Mouse (Mus musculus): ENCODE results near the gene Tssk1. TPM values are rescaled to one million over a fixed set of nuclear protein-coding genes. Genes with fewer than 3 reads are reported as not detected.
A peak's percentile ranks its signal among the peaks of the same experiment; 100 is the strongest.

Gene Tssk1
- polyA plus RNA-seq, 1 experiment, result 0.14 TPM

DNA sequence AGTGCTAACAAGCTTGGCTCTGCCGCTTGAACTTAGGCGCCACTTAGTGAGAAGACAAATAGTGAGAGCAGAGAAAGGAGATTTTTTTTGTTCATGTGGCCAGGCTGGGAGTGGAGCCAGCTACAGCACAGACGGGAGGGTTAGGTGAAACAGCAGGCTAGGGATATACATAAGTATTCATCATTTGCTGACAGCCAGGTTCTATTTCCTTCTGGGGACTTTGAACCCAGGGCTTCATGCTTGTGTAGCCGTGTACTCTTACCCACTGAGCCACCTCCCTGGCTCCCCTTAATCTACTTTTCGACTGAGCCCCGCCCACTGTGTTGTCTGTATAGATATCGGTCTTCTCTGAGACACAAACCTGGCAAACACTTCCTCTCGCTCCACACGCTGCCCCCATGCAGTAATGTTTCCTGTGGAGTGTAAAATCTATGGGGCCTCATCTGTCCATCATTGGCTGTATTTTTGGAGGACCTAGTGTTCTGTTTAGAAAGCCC, 45.3 kb downstream of the Tssk1 start:
- DNase-seq, result no peak
- Histone ChIP-seq H3K4me1 (ENCODE audit: control insufficient read depth, insufficient read depth, low read length) (no peaks in the 10 kb centered on the region), H3K36me3 (ENCODE audit: control insufficient read depth, insufficient read depth, low read length) (no peaks in the 10 kb centered on the region), H3K27me3 (replicated peaks; ENCODE audit: control insufficient read depth, insufficient read depth, low read length) (no peaks in the 10 kb centered on the region), H3K4me3 (ENCODE audit: insufficient read depth, low read depth, low read length) (no peak overlapping the region), H3K27ac (ENCODE audit: insufficient read depth, low read depth, low read length) (no peak overlapping the region)
- TF ChIP-seq CTCF (conservative IDR thresholded peaks at IDR 0.05; ENCODE audit: insufficient read depth, insufficient read length, low read depth, low read length) (no peak), POLR2A (IDR thresholded peaks at IDR 0.05; ENCODE audit: low read depth, low read length) (no peak)
- WGBS, result 36% methylated on average over 9 of the region's 9 CpGs

DNA sequence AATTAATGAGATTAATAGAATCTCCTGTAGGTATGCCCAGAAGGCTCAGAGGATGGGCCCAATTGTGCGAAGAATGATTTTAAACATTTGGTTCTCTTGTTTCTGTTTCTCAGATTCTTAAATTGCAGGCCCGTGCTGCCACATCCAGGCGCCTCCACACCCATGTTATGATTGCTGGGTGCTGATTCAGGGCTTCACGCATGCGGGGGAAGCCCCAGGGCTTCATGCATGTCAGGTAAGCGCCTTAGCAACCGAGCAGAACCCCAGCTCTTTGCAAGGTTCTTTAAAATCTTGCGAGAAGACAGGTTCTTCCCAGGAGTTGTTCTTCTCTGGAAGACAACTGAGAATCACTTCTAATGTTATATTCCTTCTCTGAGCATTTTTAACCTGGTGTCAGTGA, 49.4 kb downstream of the Tssk1 start:
- Histone ChIP-seq H3K36me3 (ENCODE audit: control insufficient read depth, insufficient read depth, low read length) (no peaks in the 10 kb centered on the region), H3K27me3 (replicated peaks; ENCODE audit: control insufficient read depth, insufficient read depth, low read length) (no peaks in the 10 kb centered on the region), H3K27ac (ENCODE audit: insufficient read depth, low read depth, low read length) (no peak overlapping the region), H3K4me1 (ENCODE audit: control insufficient read depth, insufficient read depth, low read length) (peaks cover 4% of the 10 kb centered on the region; the same call in 1 of the 2 replicates), H3K4me3 (ENCODE audit: insufficient read depth, low read depth, low read length) (no peak overlapping the region)
- DNase-seq, result no peak
- TF ChIP-seq POLR2A (IDR thresholded peaks at IDR 0.05; ENCODE audit: low read depth, low read length), result no peak
- TF ChIP-seq CTCF (conservative IDR thresholded peaks at IDR 0.05; ENCODE audit: insufficient read depth, insufficient read length, low read depth, low read length), result no peak
- WGBS, result 77% methylated on average over 8 of the region's 8 CpGs

DNA sequence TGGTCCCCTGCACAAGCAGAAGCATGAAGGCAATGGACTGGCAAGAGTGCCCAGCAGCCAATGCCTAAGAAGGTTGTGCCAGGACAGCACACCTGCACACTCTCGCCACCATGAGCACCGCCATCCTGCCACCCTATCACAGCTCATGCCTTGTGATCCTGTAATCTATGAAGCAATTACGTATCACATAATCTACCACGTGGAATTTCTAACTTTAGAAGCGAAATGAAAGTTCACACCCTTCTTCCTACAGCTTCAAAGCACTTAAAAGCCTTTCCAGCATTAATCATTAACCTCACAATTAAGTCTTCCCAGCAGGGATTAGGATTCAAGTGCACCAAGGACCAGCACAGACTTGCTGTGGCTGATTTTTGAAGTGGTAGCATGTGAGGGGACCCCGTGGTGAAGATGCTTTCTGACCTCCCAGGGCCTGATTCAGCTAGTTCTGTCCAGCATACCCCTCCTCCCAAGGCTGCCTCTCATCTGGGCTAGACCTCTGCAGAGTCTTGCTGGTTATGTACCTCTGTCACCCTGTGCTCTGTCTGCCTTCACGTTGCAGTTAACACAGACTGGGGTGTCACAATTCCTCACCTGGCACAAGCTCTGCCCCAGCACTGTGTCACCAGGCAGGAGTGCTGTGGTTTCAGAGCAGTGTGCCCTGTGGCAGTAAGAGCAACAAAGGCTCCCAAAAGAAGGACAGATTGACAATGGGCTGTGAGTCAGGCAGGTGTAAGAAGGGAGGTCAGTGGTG, 51.2 kb downstream of the Tssk1 start:
- DNase-seq, result peak; percentile 50
- TF ChIP-seq POLR2A (IDR thresholded peaks at IDR 0.05; ENCODE audit: low read depth, low read length) (no peak), CTCF (conservative IDR thresholded peaks at IDR 0.05; ENCODE audit: insufficient read depth, insufficient read length, low read depth, low read length) (no peak)
- H3K27ac ChIP-seq (ENCODE audit: insufficient read depth, low read depth, low read length), result no peak overlapping the region; the same call in 1 of the 2 replicates
- no peaks in the 10 kb centered on the region for H3K36me3 ChIP-seq (ENCODE audit: control insufficient read depth, insufficient read depth, low read length)
- H3K27me3 ChIP-seq (replicated peaks; ENCODE audit: control insufficient read depth, insufficient read depth, low read length), result no peaks in the 10 kb centered on the region
- peaks cover 4% of the 10 kb centered on the region; the same call in 1 of the 2 replicates for H3K4me1 ChIP-seq (ENCODE audit: control insufficient read depth, insufficient read depth, low read length)
- H3K4me3 ChIP-seq (ENCODE audit: insufficient read depth, low read depth, low read length), result 0 out of 2 replicates have a peak overlapping the region, but pooled peaks have one; percentile 5
- WGBS, result 19% methylated on average over 7 of the region's 7 CpGs

Other genes starting within 250 kb of the Tssk1 start
- gene Ccdc74a, start 247.8 kb upstream of the Tssk1 start, polyA plus RNA-seq (2012; rRNA removed), result 0.42 and 1.0 TPM in 2 replicates
- 48.6 and 54.3 TPM in 2 replicates for gene Med15, start 161.3 kb upstream of the Tssk1 start, polyA plus RNA-seq (2012; rRNA removed)
- gene Klhl22, start 134.6 kb upstream of the Tssk1 start, polyA plus RNA-seq (2012; rRNA removed), result 50.9 and 69.4 TPM in 2 replicates
- 26.8 and 38.2 TPM in 2 replicates for gene Scarf2, start 96.9 kb upstream of the Tssk1 start, polyA plus RNA-seq (2012; rRNA removed)
- 6.2 and 7.9 TPM in 2 replicates for gene B830017H08Rik, start 61.1 kb upstream of the Tssk1 start, polyA plus RNA-seq (2012; rRNA removed)
- 372 and 440 TPM in 2 replicates for gene Car15, start 55.9 kb upstream of the Tssk1 start, polyA plus RNA-seq (2012; rRNA removed)
- gene Gm20518, start 2.6 kb upstream of the Tssk1 start, polyA plus RNA-seq (2012; rRNA removed), result 7.7 and 10.3 TPM in 2 replicates
- 99.8 and 127 TPM in 2 replicates for gene Dgcr2, start 4.3 kb downstream of the Tssk1 start, polyA plus RNA-seq (2012; rRNA removed)
- 0.05 and 0.27 TPM in 2 replicates for gene Tssk2, start 4.4 kb downstream of the Tssk1 start, polyA plus RNA-seq (2012; rRNA removed)
- gene Ess2, start 17.1 kb downstream of the Tssk1 start, polyA plus RNA-seq (2012; rRNA removed), result 14.2 and 16.2 TPM in 2 replicates
- not detected in 2 replicates for gene Gsc2, start 20.8 kb downstream of the Tssk1 start, polyA plus RNA-seq (2012; rRNA removed)
- 300 and 304 TPM in 2 replicates for gene Slc25a1, start 34.0 kb downstream of the Tssk1 start, polyA plus RNA-seq (2012; rRNA removed)
- not detected in 2 replicates for gene Vpreb2, start 86.2 kb downstream of the Tssk1 start, polyA plus RNA-seq (2012; rRNA removed)
- gene Dgcr6, start 158.6 kb downstream of the Tssk1 start, polyA plus RNA-seq (2012; rRNA removed), result 135 and 142 TPM in 2 replicates
- 397 and 415 TPM in 2 replicates for gene Prodh, start 196.0 kb downstream of the Tssk1 start, polyA plus RNA-seq (2012; rRNA removed)
- 18.9 and 26.7 TPM in 2 replicates for gene Rtn4r, start 233.4 kb downstream of the Tssk1 start, polyA plus RNA-seq (2012; rRNA removed)

Measured in kidney, adult 2 months (tissue).